Mouse (Mus musculus): ENCODE data around the gene Stambpl1.

- TF ChIP-seq CTCF (IDR thresholded peaks at IDR 0.05; ENCODE audit: borderline replicate concordance, insufficient read depth, low read length) (no peak), POLR2A (IDR thresholded peaks at IDR 0.05; ENCODE audit: low read depth, low read length) (no peak)
Observed at GRCm38 (mm10) chr19:34287656-34288415, 95.8 kb downstream of the Stambpl1 start.
